36 mouse cellular contexts compared by ENCODE assay signal in genomic region chr10:78476821-78477220, GRCm38 (mm10). TPM values are rescaled to one million over a fixed set of nuclear protein-coding genes. Genes with fewer than 3 reads are reported as not detected.
DNase-seq lines count a peak whose midpoint lies in the region; TF ChIP-seq lines count a peak whose summit lies in the region.
"Had no signal": no experiment of that assay in that cellular context is flagged by ENCODE, and none has a peak within 500 bp of the region (broad histone marks: within the 10 kb centered on the region; RNA-seq: fewer than 3 reads in every experiment).

No protein-coding gene starts in this region.

- no peaks in the 10 kb centered on the region for H3K9me3 ChIP-seq in heart, embryonic 10.5 days
- H3K9me3 ChIP-seq: embryonic facial prominence, embryonic 15.5 days; hindbrain, embryonic 13.5 days; limb, embryonic 10.5 days; neural tube, embryonic 15.5 days; stomach, embryonic 15.5 days had no signal

- no peaks in the 10 kb centered on the region for H3K36me3 ChIP-seq in heart, embryonic 10.5 days
- H3K36me3 ChIP-seq in macrophage (ENCODE audit: inconsistent target): no peaks in the 10 kb centered on the region
- H3K36me3 ChIP-seq in splenic B cell, adult 2 months (ENCODE audit: control insufficient read depth, insufficient read depth, low read length, poor library complexity, severe bottlenecking): no peaks in the 10 kb centered on the region
- H3K36me3 ChIP-seq: embryonic facial prominence, embryonic 15.5 days; hindbrain, embryonic 13.5 days; limb, embryonic 10.5 days; neural tube, embryonic 15.5 days; stomach, embryonic 15.5 days had no signal

- no peak overlapping the region for H3K27ac ChIP-seq in heart, embryonic 10.5 days
- peak overlapping the region; percentile 84 for H3K27ac ChIP-seq in bone marrow macrophage, adult 2 months (ENCODE audit: insufficient read depth, low read depth, low read length)
- H3K27ac ChIP-seq in macrophage: peak overlapping the region; percentile 93
- H3K27ac ChIP-seq: embryonic facial prominence, embryonic 15.5 days; heart, adult 2 months; hindbrain, embryonic 13.5 days; kidney, postnatal 0 days; limb, embryonic 10.5 days; neural tube, embryonic 15.5 days; stomach, embryonic 15.5 days had no signal

- peaks cover 13% of the 10 kb centered on the region; the same call in 1 of the 2 replicates for H3K27me3 ChIP-seq in heart, embryonic 10.5 days (ENCODE audit: insufficient read depth, poor library complexity, severe bottlenecking)
- H3K27me3 ChIP-seq in splenic B cell, adult 2 months (ENCODE audit: control insufficient read depth, insufficient read depth, low read length, poor library complexity, severe bottlenecking): no peaks in the 10 kb centered on the region
- H3K27me3 ChIP-seq: embryonic facial prominence, embryonic 15.5 days; neural tube, embryonic 15.5 days; stomach, embryonic 15.5 days had no signal

- TF ChIP-seq CTCF in bone marrow macrophage, adult 2 months (IDR thresholded peaks at IDR 0.05; ENCODE audit: low read depth, low read length): no peak

- no peak overlapping the region for H3K4me3 ChIP-seq in heart, embryonic 10.5 days
- no peak overlapping the region for H3K4me3 ChIP-seq in bone marrow macrophage, adult 2 months (ENCODE audit: insufficient read depth, low read length)
- no peak overlapping the region for H3K4me3 ChIP-seq in macrophage (ENCODE audit: inconsistent target)
- H3K4me3 ChIP-seq: embryonic facial prominence, embryonic 15.5 days; heart, adult 2 months; hindbrain, embryonic 13.5 days; limb, embryonic 10.5 days; neural tube, embryonic 15.5 days; stomach, embryonic 15.5 days had no signal

- WGBS in heart, embryonic 10.5 days: 69% methylated on average over 4 of the region's 4 CpGs
- 2% methylated on average over 4 of the region's 4 CpGs for WGBS in macrophage (ENCODE audit: missing documents)

- TF ChIP-seq POLR2A in bone marrow macrophage, adult 2 months (IDR thresholded peaks at IDR 0.05; ENCODE audit: borderline replicate concordance, low read depth, low read length): no peak

- H3K79me2 ChIP-seq in macrophage (ENCODE audit: inconsistent target): no peaks in the 10 kb centered on the region

- peaks cover 6% of the 10 kb centered on the region; the same call in 1 of the 2 replicates for H3K4me1 ChIP-seq in heart, embryonic 10.5 days
- peaks cover 44% of the 10 kb centered on the region for H3K4me1 ChIP-seq in bone marrow macrophage, adult 2 months (ENCODE audit: control insufficient read depth, insufficient read depth, low read length)

- peak; percentile 93 for DNase-seq in heart, adult 11 months
- no peak for DNase-seq in heart, embryonic 10.5 days (ENCODE audit: low spot score)
- DNase-seq in splenic B cell, adult 2 months (ENCODE audit: low read depth, low spot score): peak; percentile 82
- DNase-seq in lung, postnatal 4 days: no peak
- DNase-seq in urinary bladder, postnatal 14 days (ENCODE audit: low spot score): no peak
- DNase-seq in frontal cortex, adult 2 months (ENCODE audit: extremely low spot score in 1 of 2, low spot score in 1 of 2): no peak
- DNase-seq: adrenal gland, postnatal 10 days; cerebellum, adult 8-10 months; cerebellum, postnatal 36 days; gastrocnemius, postnatal 10 days; heart, adult 2 months; kidney, adult 18-20 months; layer of hippocampus, adult 9-11 months; liver; lung, adult 18-20 months; lung, postnatal 10 days; thymus, postnatal 4 days had no signal

RNA-seq across cellular contexts. Expression of gene Pdxk, which starts 12.0 kb away (rescaled TPM):
- polyA plus RNA-seq in heart, embryonic 10.5 days (2016; fragmentation: Nextera tagmentation; extraction: Ambion mirVana): 6.5 and 7.0 TPM in 2 replicates
- 112 and 121 TPM in 2 replicates for polyA plus RNA-seq in bone marrow macrophage, adult 2 months (2012; ENCODE audit: insufficient read depth, insufficient read length, missing spikeins)
- total RNA-seq in macrophage (2018; cell fraction: chromatin; rRNA removed): 100 to 1,000 TPM in 5 of 26 experiments, 10 to 100 TPM in 18, 1 to 10 TPM in 3; 5.2 to 163 (median 28.1) TPM
- total RNA-seq in macrophage (2018; cell fraction: cytosol; rRNA removed): 100 to 1,000 TPM in 25 of 26 experiments, 10 to 100 TPM in 1; 79.3 to 334 (median 151) TPM
- 100 to 1,000 TPM in 9 of 26 experiments, 10 to 100 TPM in 17; 27.6 to 223 (median 87.2) TPM for total RNA-seq in macrophage (2018; cell fraction: nucleus; rRNA removed)
- polyA plus RNA-seq in macrophage (2018): 172 to 209 TPM (median 200 TPM) in 3 replicates
- polyA plus RNA-seq in frontal cortex, adult 2 months (2012; rRNA removed): 80.2 and 80.9 TPM in 2 replicates

RNA-seq across cellular contexts. Expression of gene Olfr1358, which starts 40.4 kb away (rescaled TPM):
- polyA plus RNA-seq in heart, embryonic 10.5 days (2016; fragmentation: Nextera tagmentation; extraction: Ambion mirVana): not detected in 2 replicates
- not detected in 2 replicates for polyA plus RNA-seq in bone marrow macrophage, adult 2 months (2012; ENCODE audit: insufficient read depth, insufficient read length, missing spikeins)
- under 1 TPM in 1 of 26 experiments, not detected in 25; 0.83 TPM for total RNA-seq in macrophage (2018; cell fraction: chromatin; rRNA removed)
- total RNA-seq in macrophage (2018; cell fraction: cytosol; rRNA removed): not detected
- not detected for total RNA-seq in macrophage (2018; cell fraction: nucleus; rRNA removed)
- polyA plus RNA-seq in macrophage (2018): not detected in 3 replicates
- polyA plus RNA-seq in frontal cortex, adult 2 months (2012; rRNA removed): not detected in 2 replicates
- total RNA-seq: adrenal gland, postnatal 10 days; ES-E14; gastrocnemius, postnatal 10 days; heart, adult 2 months; heart, postnatal 25 days; left cerebral cortex, adult 18-20 months had no signal
- polyA plus RNA-seq: activated CD4-positive, CD25-positive, alpha-beta regulatory T cell, adult 4 months; CD4-positive, CD25-positive, alpha-beta regulatory T cell, adult 4 months; embryonic facial prominence, embryonic 15.5 days; forebrain, embryonic 14.5 days; heart, adult 2 months; heart, embryonic 14.5 days; hindbrain, embryonic 13.5 days; inflammation-experienced regulatory T-cells, adult 6 months; kidney, postnatal 0 days; large intestine, adult 2 months; limb, embryonic 10.5 days; midbrain, embryonic 16.5 days; neural tube, embryonic 15.5 days; spleen, adult 2 months; stomach, embryonic 15.5 days had no signal

RNA-seq across cellular contexts. Expression of gene Cstb, which starts 51.4 kb away (rescaled TPM):
- polyA plus RNA-seq in heart, embryonic 10.5 days (2016; fragmentation: Nextera tagmentation; extraction: Ambion mirVana): 117 and 136 TPM in 2 replicates
- 742 and 743 TPM in 2 replicates for polyA plus RNA-seq in bone marrow macrophage, adult 2 months (2012; ENCODE audit: insufficient read depth, insufficient read length, missing spikeins)
- 10 to 100 TPM; 13.6 to 78.0 (median 27.4) TPM for total RNA-seq in macrophage (2018; cell fraction: chromatin; rRNA removed)
- total RNA-seq in macrophage (2018; cell fraction: cytosol; rRNA removed): 1,000 to 10,000 TPM; 1,179 to 1,787 (median 1,377) TPM
- total RNA-seq in macrophage (2018; cell fraction: nucleus; rRNA removed): 100 to 1,000 TPM in 24 of 26 experiments, 10 to 100 TPM in 2; 88.7 to 281 (median 189) TPM
- polyA plus RNA-seq in macrophage (2018): 1,283 to 1,841 TPM (median 1,659 TPM) in 3 replicates
- polyA plus RNA-seq in frontal cortex, adult 2 months (2012; rRNA removed): 69.5 and 75.2 TPM in 2 replicates

Comparison
In these comparisons a context has a peak if more than half of its experiments do, and no peak if none do; other contexts are left out.
1. DNase-seq: peak in heart, adult 11 months (single experiment) and splenic B cell, adult 2 months (single experiment); none in heart, embryonic 10.5 days (single experiment), lung, postnatal 4 days (0 of 2), urinary bladder, postnatal 14 days (single experiment) and frontal cortex, adult 2 months (0 of 2).
2. RNA of gene Pdxk, which starts 12.0 kb away (polyA plus RNA-seq): 172 to 209 TPM in macrophage, 112 to 121 TPM in bone marrow macrophage, adult 2 months and 80.2 to 80.9 TPM in frontal cortex, adult 2 months; 6.5 to 7.0 TPM in heart, embryonic 10.5 days; every median in the first group is over 10 times any median in the second.